Mouse (Mus musculus): ENCODE results near the gene Rnf114.

DNA sequence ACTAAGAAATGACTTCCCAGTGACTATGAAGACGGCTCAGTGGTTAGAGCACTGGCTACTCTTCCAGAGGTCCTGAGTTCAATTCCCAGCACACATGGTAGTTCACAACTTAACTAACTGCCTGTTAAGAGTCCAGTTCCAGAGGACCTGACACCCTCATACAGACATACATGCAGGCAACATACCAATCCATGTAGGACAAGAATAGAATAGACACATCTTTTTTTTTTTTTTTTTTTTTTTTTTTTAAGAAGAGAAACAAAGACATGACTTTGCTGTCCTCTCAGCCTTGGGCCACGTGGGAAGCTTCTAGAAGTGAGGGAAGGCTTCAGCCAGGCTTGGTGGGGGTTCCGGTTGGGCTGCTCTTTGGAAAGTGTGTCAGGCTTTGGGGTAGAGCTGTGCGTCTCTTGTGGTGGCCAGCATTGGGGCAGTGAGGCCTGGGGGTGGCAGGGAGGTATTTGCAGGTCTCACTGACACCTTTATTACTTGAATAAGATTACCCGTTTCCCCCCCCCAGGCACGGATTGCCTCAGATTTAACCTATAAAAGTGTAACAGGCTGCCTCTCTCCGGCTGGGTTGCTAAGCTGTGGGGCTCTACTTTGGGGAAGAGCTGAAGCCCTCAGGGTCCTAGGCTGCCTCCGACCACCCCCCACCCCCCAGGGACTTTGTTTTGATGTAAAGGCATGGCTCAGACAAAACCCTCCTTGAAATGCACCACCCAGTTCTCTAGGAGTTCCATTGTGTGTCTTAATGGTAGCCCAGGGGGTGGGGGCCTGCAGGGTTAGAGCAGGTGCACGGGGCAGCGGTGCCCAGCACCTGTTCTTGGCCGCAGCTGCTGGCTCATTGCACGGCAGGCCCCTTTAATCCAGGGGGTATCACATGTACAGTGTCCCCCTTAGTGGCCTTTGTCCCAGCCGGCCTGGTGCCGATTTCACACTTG is 47.4 kb downstream of the Rnf114 start:
- no peak for TF ChIP-seq CTCF (IDR thresholded peaks at IDR 0.05; ENCODE audit: low read depth)
- TF ChIP-seq EP300 (IDR thresholded peaks at IDR 0.05; ENCODE audit: low read depth): no peak
